Mouse (Mus musculus): ENCODE results near the gene Gm28048. TPM values are rescaled to one million over a fixed set of nuclear protein-coding genes. Genes with fewer than 3 reads are reported as not detected.
A peak's percentile ranks its signal among the peaks of the same experiment; 100 is the strongest.

Gm28048 gene
- polyA plus RNA-seq, 1 experiment = 0.91 TPM

GRCm38 (mm10) chr11:22860335-22861227 is 121.3 kb downstream of the Gm28048 start, which contains the start of gene B3gnt2:
B3gnt2 (minus strand) TSS chr11:22860961.
- Histone ChIP-seq H3K27me3 (ENCODE audit: control insufficient read depth, insufficient read depth, low read length) (peaks cover 4% of the 10 kb centered on the region; the same call in 1 of the 2 replicates), H3K27ac (ENCODE audit: control insufficient read depth, insufficient read depth, low read depth, low read length) (peak within 1 kb of the TSS; percentile 80), H3K4me1 (ENCODE audit: control insufficient read depth, insufficient read depth, low read length) (peaks cover 17% of the 10 kb centered on the region), H3K4me3 (ENCODE audit: control insufficient read depth, low read depth, low read length) (peak within 1 kb of the TSS; percentile 79), H3K36me3 (ENCODE audit: control insufficient read depth, insufficient read depth, low read length) (no peaks in the 10 kb centered on the region)
- TF ChIP-seq CTCF (IDR thresholded peaks at IDR 0.05; ENCODE audit: control insufficient read depth, insufficient read depth, insufficient replicate concordance, low read depth, low read length) (no peak), POLR2A (IDR thresholded peaks at IDR 0.05; ENCODE audit: control insufficient read depth, low read depth, low read length) (no peak)

DNA sequence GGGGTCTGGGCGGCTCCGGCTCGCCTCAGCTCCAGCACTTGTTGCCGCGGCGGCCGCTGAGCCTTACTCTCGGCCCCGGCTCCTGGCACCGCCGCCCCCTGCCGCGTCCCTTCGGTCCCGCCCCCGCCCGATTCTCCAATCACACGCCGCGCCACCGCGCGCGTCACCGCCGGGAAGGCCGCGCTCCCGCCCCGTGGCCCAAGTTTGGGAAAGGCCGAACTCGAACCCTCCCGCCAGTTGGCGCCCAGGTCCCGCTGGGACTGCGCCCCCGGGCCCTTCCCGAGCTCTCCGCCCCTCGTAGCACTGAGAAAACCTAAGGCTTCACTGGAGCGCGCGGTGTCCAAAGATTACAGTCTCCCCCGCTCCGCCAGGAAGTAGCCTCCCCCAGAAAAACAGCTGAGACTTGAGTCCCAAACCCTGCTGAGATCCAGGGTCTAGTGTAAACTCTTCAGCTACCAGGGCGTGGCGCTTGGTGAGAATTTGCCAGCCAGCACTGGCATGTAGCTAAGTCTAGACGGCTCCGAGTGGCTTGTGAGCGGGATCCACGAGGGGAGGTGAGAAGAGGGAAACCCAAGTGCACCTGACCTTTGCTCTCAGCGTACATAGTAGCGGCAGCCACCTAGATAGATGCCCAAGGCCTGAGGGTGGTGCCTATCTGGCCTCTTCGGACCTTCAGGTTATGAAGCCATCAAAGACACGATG is 122.1 kb downstream of the Gm28048 start:
- Histone ChIP-seq H3K4me1 (ENCODE audit: control insufficient read depth, insufficient read depth, low read length) (peaks cover 17% of the 10 kb centered on the region), H3K27me3 (ENCODE audit: control insufficient read depth, insufficient read depth, low read length) (peaks cover 4% of the 10 kb centered on the region; the same call in 1 of the 2 replicates), H3K36me3 (ENCODE audit: control insufficient read depth, insufficient read depth, low read length) (no peaks in the 10 kb centered on the region), H3K4me3 (ENCODE audit: control insufficient read depth, low read depth, low read length) (peak overlapping the region; percentile 91), H3K27ac (ENCODE audit: control insufficient read depth, insufficient read depth, low read depth, low read length) (peak overlapping the region; percentile 80)
- TF ChIP-seq POLR2A (IDR thresholded peaks at IDR 0.05; ENCODE audit: control insufficient read depth, low read depth, low read length) (peak; percentile 60; the same call in 1 of the 2 replicates), CTCF (IDR thresholded peaks at IDR 0.05; ENCODE audit: control insufficient read depth, insufficient read depth, insufficient replicate concordance, low read depth, low read length) (no peak)

- H3K4me1 ChIP-seq (ENCODE audit: control insufficient read depth, insufficient read depth, low read length) = peaks cover 17% of the 10 kb centered on the region
- no peak for TF ChIP-seq POLR2A (IDR thresholded peaks at IDR 0.05; ENCODE audit: control insufficient read depth, low read depth, low read length)
- no peak for TF ChIP-seq CTCF (IDR thresholded peaks at IDR 0.05; ENCODE audit: control insufficient read depth, insufficient read depth, insufficient replicate concordance, low read depth, low read length)
- peaks cover 4% of the 10 kb centered on the region; the same call in 1 of the 2 replicates for H3K27me3 ChIP-seq (ENCODE audit: control insufficient read depth, insufficient read depth, low read length)
- no peaks in the 10 kb centered on the region for H3K36me3 ChIP-seq (ENCODE audit: control insufficient read depth, insufficient read depth, low read length)
- peak overlapping the region; percentile 91 for H3K4me3 ChIP-seq (ENCODE audit: control insufficient read depth, low read depth, low read length)
- H3K27ac ChIP-seq (ENCODE audit: control insufficient read depth, insufficient read depth, low read depth, low read length) = peak overlapping the region; percentile 71
Observed at GRCm38 (mm10) chr11:22859301-22859632, 122.6 kb downstream of the Gm28048 start.

DNA sequence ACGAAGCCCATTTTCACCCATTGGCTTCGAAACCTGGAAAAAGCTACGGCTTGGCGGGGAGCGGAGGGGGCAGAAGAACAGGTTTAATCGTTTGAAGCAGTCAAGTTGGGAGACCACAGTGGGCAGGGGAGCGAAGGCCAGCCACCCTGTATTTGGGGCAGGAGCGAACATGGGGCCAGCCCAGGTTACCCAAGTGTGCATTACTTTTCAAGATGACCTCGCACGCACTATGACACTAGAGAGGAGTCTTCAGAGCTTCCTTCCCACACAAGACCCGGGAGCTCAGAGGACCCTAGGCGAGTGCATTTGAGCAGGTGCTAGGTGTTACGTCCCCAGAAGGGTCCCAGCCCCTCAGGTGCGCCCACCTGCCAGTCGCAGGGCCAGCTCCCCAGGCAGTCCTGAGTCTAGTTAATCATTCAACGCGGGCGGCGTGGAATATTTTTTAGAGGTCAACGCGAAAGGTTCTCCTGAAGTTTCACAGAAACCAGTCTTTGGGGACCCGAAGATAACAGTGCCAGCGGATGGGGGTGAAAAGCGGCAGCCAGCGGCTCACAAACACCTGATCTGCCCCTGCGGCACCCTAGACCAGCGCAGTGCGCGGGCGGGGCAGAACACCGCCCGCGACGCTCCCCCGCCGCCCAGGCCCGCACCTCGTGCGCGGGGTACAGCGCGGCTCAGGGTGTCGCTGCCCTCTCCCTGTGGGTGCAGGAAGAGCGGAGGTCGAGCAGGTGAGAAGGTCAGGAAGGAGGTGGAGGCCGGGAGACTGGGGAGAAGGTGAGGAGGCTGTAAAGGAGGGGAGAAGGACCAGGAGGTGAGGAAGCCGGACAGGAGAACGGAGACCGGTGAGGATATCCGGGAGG is 123.2 kb downstream of the Gm28048 start:
- no peaks in the 10 kb centered on the region for H3K36me3 ChIP-seq (ENCODE audit: control insufficient read depth, insufficient read depth, low read length)
- peaks cover 17% of the 10 kb centered on the region for H3K4me1 ChIP-seq (ENCODE audit: control insufficient read depth, insufficient read depth, low read length)
- peaks cover 4% of the 10 kb centered on the region; the same call in 1 of the 2 replicates for H3K27me3 ChIP-seq (ENCODE audit: control insufficient read depth, insufficient read depth, low read length)
- H3K4me3 ChIP-seq (ENCODE audit: control insufficient read depth, low read depth, low read length) = peak overlapping the region; percentile 91
- TF ChIP-seq CTCF (IDR thresholded peaks at IDR 0.05; ENCODE audit: control insufficient read depth, insufficient read depth, insufficient replicate concordance, low read depth, low read length) = no peak
- TF ChIP-seq POLR2A (IDR thresholded peaks at IDR 0.05; ENCODE audit: control insufficient read depth, low read depth, low read length) = no peak
- H3K27ac ChIP-seq (ENCODE audit: control insufficient read depth, insufficient read depth, low read depth, low read length) = peak overlapping the region; percentile 71

- no peak overlapping the region for H3K27ac ChIP-seq (ENCODE audit: control insufficient read depth, insufficient read depth, low read depth, low read length)
- H3K4me1 ChIP-seq (ENCODE audit: control insufficient read depth, insufficient read depth, low read length) = peaks cover 17% of the 10 kb centered on the region
- no peak for TF ChIP-seq CTCF (IDR thresholded peaks at IDR 0.05; ENCODE audit: control insufficient read depth, insufficient read depth, insufficient replicate concordance, low read depth, low read length)
- TF ChIP-seq POLR2A (IDR thresholded peaks at IDR 0.05; ENCODE audit: control insufficient read depth, low read depth, low read length) = no peak
- H3K4me3 ChIP-seq (ENCODE audit: control insufficient read depth, low read depth, low read length) = peak overlapping the region; percentile 91
- no peaks in the 10 kb centered on the region for H3K36me3 ChIP-seq (ENCODE audit: control insufficient read depth, insufficient read depth, low read length)
- peaks cover 4% of the 10 kb centered on the region; the same call in 1 of the 2 replicates for H3K27me3 ChIP-seq (ENCODE audit: control insufficient read depth, insufficient read depth, low read length)
Observed at GRCm38 (mm10) chr11:22857705-22858440, 124.0 kb downstream of the Gm28048 start.

DNA sequence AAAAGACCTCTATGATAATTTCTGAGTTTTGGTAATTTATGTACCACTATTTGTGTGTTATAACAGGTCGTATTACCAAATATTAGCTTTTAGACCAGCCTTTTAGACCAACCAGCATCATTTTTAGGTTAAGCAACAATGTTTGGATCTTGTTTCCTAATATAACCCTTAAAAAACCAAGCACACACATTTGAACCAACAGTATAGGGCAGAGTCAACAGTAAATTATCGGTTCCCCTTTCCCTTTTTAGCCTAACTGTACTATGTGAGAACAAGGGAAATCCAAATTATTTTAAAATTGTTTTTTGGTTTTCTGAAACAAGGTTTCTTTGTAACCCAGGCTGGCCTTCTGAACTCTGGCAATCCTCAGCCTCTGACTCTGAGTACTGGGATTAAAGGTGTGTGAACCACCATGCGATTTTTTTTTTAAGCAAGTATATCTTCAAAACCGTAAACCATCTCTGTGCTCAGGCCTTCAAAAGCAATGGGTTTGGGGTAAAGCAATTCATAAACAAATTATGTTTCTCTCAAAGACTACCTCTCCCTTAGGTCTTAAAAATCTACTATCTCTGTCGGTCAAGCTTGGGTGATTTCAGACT is 124.7 kb downstream of the Gm28048 start:
- H3K4me3 ChIP-seq (ENCODE audit: control insufficient read depth, low read depth, low read length) = no peak overlapping the region

More for the DNA sequence above, 124.7 kb downstream of the Gm28048 start:
- H3K27ac ChIP-seq (ENCODE audit: control insufficient read depth, insufficient read depth, low read depth, low read length) = no peak overlapping the region
- peaks cover 4% of the 10 kb centered on the region; the same call in 1 of the 2 replicates for H3K27me3 ChIP-seq (ENCODE audit: control insufficient read depth, insufficient read depth, low read length)
- TF ChIP-seq POLR2A (IDR thresholded peaks at IDR 0.05; ENCODE audit: control insufficient read depth, low read depth, low read length) = no peak
- no peak for TF ChIP-seq CTCF (IDR thresholded peaks at IDR 0.05; ENCODE audit: control insufficient read depth, insufficient read depth, insufficient replicate concordance, low read depth, low read length)
- H3K36me3 ChIP-seq (ENCODE audit: control insufficient read depth, insufficient read depth, low read length) = no peaks in the 10 kb centered on the region
- H3K4me1 ChIP-seq (ENCODE audit: control insufficient read depth, insufficient read depth, low read length) = peaks cover 17% of the 10 kb centered on the region
